Mouse (Mus musculus): ENCODE measurements around the gene Tpd52l2. TPM values are rescaled to one million over a fixed set of nuclear protein-coding genes. Genes with fewer than 3 reads are reported as not detected.

Tpd52l2 gene
- total RNA-seq (2014; rRNA removed; ENCODE audit: low replicate concordance) (58.2 and 82.3 TPM in 2 replicates), polyA plus RNA-seq (2015; fragmentation: Nextera tagmentation; extraction: Ambion mirVana) (101 and 103 TPM in 2 replicates)

GRCm38 (mm10) chr2:181496831-181497547 lies at the start of gene Tpd52l2:
Tpd52l2 (plus strand) TSS chr2:181497142.
- DNase-seq (ENCODE audit: low spot score), result peak; percentile 97
- H3K36me3 ChIP-seq (replicated peaks; ENCODE audit: control insufficient read depth, insufficient read depth, low read length), result peaks cover 22% of the 10 kb centered on the region
- WGBS, result under 1% methylated on average over 46 of the region's 46 CpGs
- peak; percentile 96 for ATAC-seq (ENCODE audit: insufficient read depth, low read depth)
- peak within 1 kb of the TSS; percentile 89 for H3K4me2 ChIP-seq (ENCODE audit: low read depth, low read length)
- TF ChIP-seq CTCF (IDR thresholded peaks at IDR 0.05; ENCODE audit: low read depth) (no peak), EP300 (IDR thresholded peaks at IDR 0.05; ENCODE audit: low read depth) (no peak)
- H3K4me3 ChIP-seq (ENCODE audit: low read depth, low read length), result peak within 1 kb of the TSS; percentile 79
- no peaks in the 10 kb centered on the region for H3K4me1 ChIP-seq (ENCODE audit: control insufficient read depth, insufficient read depth)
- H3K27me3 ChIP-seq (ENCODE audit: control insufficient read depth, insufficient read depth, low read length), result no peaks in the 10 kb centered on the region
- no peaks in the 10 kb centered on the region for H3K9me3 ChIP-seq (replicated peaks; ENCODE audit: control insufficient read depth, low read length)
- H3K27ac ChIP-seq (ENCODE audit: low read depth), result peak within 1 kb of the TSS; percentile 94
- H3K9ac ChIP-seq (replicated peaks; ENCODE audit: low read depth, low read length), result peak within 1 kb of the TSS; percentile 86

GRCm38 (mm10) chr2:181452181-181452580 lies 44.8 kb upstream of the Tpd52l2 start:
- no peaks in the 10 kb centered on the region for H3K27me3 ChIP-seq (ENCODE audit: control insufficient read depth, insufficient read depth, low read length)
- no peak overlapping the region for H3K4me2 ChIP-seq (ENCODE audit: low read depth, low read length)
- no peak for ATAC-seq (ENCODE audit: insufficient read depth, low read depth)
- DNase-seq (ENCODE audit: low spot score), result no peak
- 77% methylated on average over 4 of the region's 4 CpGs for WGBS
- H3K4me1 ChIP-seq (ENCODE audit: control insufficient read depth, insufficient read depth), result peaks cover 8% of the 10 kb centered on the region; the same call in 1 of the 2 replicates
- no peak overlapping the region for H3K9ac ChIP-seq (replicated peaks; ENCODE audit: low read depth, low read length)
- H3K36me3 ChIP-seq (replicated peaks; ENCODE audit: control insufficient read depth, insufficient read depth, low read length), result no peaks in the 10 kb centered on the region
- 0 out of 2 replicates have a peak, but pooled peaks cover 4% of the 10 kb centered on the region for H3K9me3 ChIP-seq (replicated peaks; ENCODE audit: control insufficient read depth, low read length)
- TF ChIP-seq EP300 (IDR thresholded peaks at IDR 0.05; ENCODE audit: low read depth), result no peak
- no peak for TF ChIP-seq CTCF (IDR thresholded peaks at IDR 0.05; ENCODE audit: low read depth)
- H3K27ac ChIP-seq (ENCODE audit: low read depth), result no peak overlapping the region
- H3K4me3 ChIP-seq (ENCODE audit: low read depth, low read length), result no peak overlapping the region

- H3K9ac ChIP-seq (replicated peaks; ENCODE audit: low read depth, low read length), result no peak overlapping the region
- 55% methylated on average over 1 of the region's 1 CpGs for WGBS
- H3K9me3 ChIP-seq (replicated peaks; ENCODE audit: control insufficient read depth, low read length), result 0 out of 2 replicates have a peak, but pooled peaks cover 4% of the 10 kb centered on the region
- no peak for ATAC-seq (ENCODE audit: insufficient read depth, low read depth)
- no peaks in the 10 kb centered on the region; the same call in 1 of the 2 replicates for H3K27me3 ChIP-seq (ENCODE audit: control insufficient read depth, insufficient read depth, low read length)
- TF ChIP-seq EP300 (IDR thresholded peaks at IDR 0.05; ENCODE audit: low read depth) (no peak), CTCF (IDR thresholded peaks at IDR 0.05; ENCODE audit: low read depth) (no peak)
- H3K4me2 ChIP-seq (ENCODE audit: low read depth, low read length), result no peak overlapping the region
- H3K27ac ChIP-seq (ENCODE audit: low read depth), result no peak overlapping the region
- H3K4me3 ChIP-seq (ENCODE audit: low read depth, low read length), result no peak overlapping the region
- no peak for DNase-seq (ENCODE audit: low spot score)
- no peaks in the 10 kb centered on the region for H3K36me3 ChIP-seq (replicated peaks; ENCODE audit: control insufficient read depth, insufficient read depth, low read length)
- H3K4me1 ChIP-seq (ENCODE audit: control insufficient read depth, insufficient read depth), result peaks cover 12% of the 10 kb centered on the region; the same call in 1 of the 2 replicates
These were observed 43.7 kb upstream of the Tpd52l2 start for GRCm38 (mm10) chr2:181453274-181453673.

GRCm38 (mm10) chr2:181455899-181456298 lies 41.0 kb upstream of the Tpd52l2 start:
- Histone ChIP-seq H3K9ac (replicated peaks; ENCODE audit: low read depth, low read length) (no peak overlapping the region), H3K27me3 (ENCODE audit: control insufficient read depth, insufficient read depth, low read length) (no peaks in the 10 kb centered on the region; the same call in 1 of the 2 replicates), H3K36me3 (replicated peaks; ENCODE audit: control insufficient read depth, insufficient read depth, low read length) (no peaks in the 10 kb centered on the region), H3K27ac (ENCODE audit: low read depth) (no peak overlapping the region), H3K4me1 (ENCODE audit: control insufficient read depth, insufficient read depth) (peaks cover 12% of the 10 kb centered on the region; the same call in 1 of the 2 replicates), H3K4me3 (ENCODE audit: low read depth, low read length) (no peak overlapping the region), H3K9me3 (replicated peaks; ENCODE audit: control insufficient read depth, low read length) (0 out of 2 replicates have a peak, but pooled peaks cover 4% of the 10 kb centered on the region), H3K4me2 (ENCODE audit: low read depth, low read length) (no peak overlapping the region)
- TF ChIP-seq CTCF (IDR thresholded peaks at IDR 0.05; ENCODE audit: low read depth) (no peak), EP300 (IDR thresholded peaks at IDR 0.05; ENCODE audit: low read depth) (no peak)
- no peak for ATAC-seq (ENCODE audit: insufficient read depth, low read depth)
- 49% methylated on average over 2 of the region's 2 CpGs for WGBS
- DNase-seq (ENCODE audit: low spot score), result no peak

GRCm38 (mm10) chr2:181457831-181458230 lies 39.1 kb upstream of the Tpd52l2 start:
- Histone ChIP-seq H3K36me3 (replicated peaks; ENCODE audit: control insufficient read depth, insufficient read depth, low read length) (no peaks in the 10 kb centered on the region), H3K4me1 (ENCODE audit: control insufficient read depth, insufficient read depth) (peaks cover 12% of the 10 kb centered on the region; the same call in 1 of the 2 replicates), H3K4me2 (ENCODE audit: low read depth, low read length) (peak overlapping the region; percentile 98), H3K27me3 (ENCODE audit: control insufficient read depth, insufficient read depth, low read length) (no peaks in the 10 kb centered on the region; the same call in 1 of the 2 replicates), H3K9me3 (replicated peaks; ENCODE audit: control insufficient read depth, low read length) (0 out of 2 replicates have a peak, but pooled peaks cover 4% of the 10 kb centered on the region), H3K4me3 (ENCODE audit: low read depth, low read length) (peak overlapping the region; percentile 96), H3K27ac (ENCODE audit: low read depth) (no peak overlapping the region), H3K9ac (replicated peaks; ENCODE audit: low read depth, low read length) (peak overlapping the region; percentile 88)
- WGBS, result 12% methylated on average over 15 of the region's 15 CpGs
- TF ChIP-seq CTCF (IDR thresholded peaks at IDR 0.05; ENCODE audit: low read depth) (no peak), EP300 (IDR thresholded peaks at IDR 0.05; ENCODE audit: low read depth) (no peak)
- ATAC-seq (ENCODE audit: insufficient read depth, low read depth) (no peak), DNase-seq (ENCODE audit: low spot score) (no peak)

Measured in heart, postnatal 0 days (tissue).